Mouse (Mus musculus) forebrain, embryonic 11.5 days (tissue): Measurements from ENCODE around the gene Gnai2. TPM values are rescaled to one million over a fixed set of nuclear protein-coding genes. Genes with fewer than 3 reads are reported as not detected.
A peak's percentile ranks its signal among the peaks of the same experiment; 100 is the strongest.

ENCODE experiments used
- ATAC-seq: fragments of 200-750 bp; cut with Nextera tagmentation; replicated peaks from 2 replicates; pipeline ENCODE4 v1.8.0; 2017; ENCODE audit warnings: moderate TSS enrichment; ENCODE audit not compliant: low FRiP score
- DNase-seq: peaks from one replicate; pipeline ENCODE4 v3.0.0-alpha.2; 2017; ENCODE audit warnings: low spot score
- H3K27ac ChIP-seq: fragments of 300-500 bp; sonication (generic); 2 replicates; pipeline ENCODE4 v1.5.1; 2014; ENCODE audit warnings: low read depth, low read length
- H3K27me3 ChIP-seq: fragments of 300-500 bp; sonication (generic); 2 replicates; pipeline ENCODE4 v1.6.1; 2014; ENCODE audit warnings: mild to moderate bottlenecking, low read length, mixed read lengths; ENCODE audit not compliant: control insufficient read depth, insufficient read depth
- H3K36me3 ChIP-seq: fragments of 300-500 bp; sonication (generic); 2 replicates; pipeline ENCODE4 v1.6.1; 2014; ENCODE audit warnings: mild to moderate bottlenecking, low read length, moderate library complexity, mixed read lengths; ENCODE audit not compliant: control insufficient read depth, insufficient read depth
- H3K4me1 ChIP-seq: fragments of 300-500 bp; sonication (generic); replicated peaks from 2 replicates; pipeline ENCODE4 v1.6.1; 2014; ENCODE audit warnings: low read length, mixed read lengths; ENCODE audit not compliant: control insufficient read depth, insufficient read depth
- H3K4me2 ChIP-seq: fragments of 300-500 bp; sonication (generic); 2 replicates; pipeline ENCODE4 v1.6.1; 2014; ENCODE audit warnings: low read depth, mild to moderate bottlenecking, low read length, moderate library complexity, mixed read lengths; ENCODE audit not compliant: severe bottlenecking
- H3K4me3 ChIP-seq: fragments of 300-500 bp; sonication (generic); 2 replicates; pipeline ENCODE4 v1.5.1; 2014; ENCODE audit warnings: low read depth, low read length
- H3K9ac ChIP-seq: fragments of 300-500 bp; sonication (generic); 2 replicates; pipeline ENCODE4 v1.6.1; 2014; ENCODE audit warnings: low read length
- H3K9me3 ChIP-seq: fragments of 300-500 bp; sonication (generic); 2 replicates; pipeline ENCODE4 v1.6.1; 2016; ENCODE audit warnings: low read length, mixed read lengths; ENCODE audit not compliant: control insufficient read depth
- WGBS: fragments of 180-500 bp; shearing (Covaris S2); extraction: QIAGEN DNeasy Blood & Tissue Kit; methylation state at CpG from one replicate; pipeline ENCODE4 v1.1.7; 2014; 5-methylcytosine and 5-hydroxymethylcytosine counted together
- polyA plus RNA-seq: library from polyadenylated mRNA; unstranded; fragments of >200 nt; fragmentation: Nextera tagmentation; extraction: Ambion mirVana; gene quantifications from 2 replicates; pipeline ENCODE4 v1.2.1, GENCODE M21; 2014

Gnai2 gene
- polyA plus RNA-seq, 1 experiment from 2014 or later: 527 TPM

DNA sequence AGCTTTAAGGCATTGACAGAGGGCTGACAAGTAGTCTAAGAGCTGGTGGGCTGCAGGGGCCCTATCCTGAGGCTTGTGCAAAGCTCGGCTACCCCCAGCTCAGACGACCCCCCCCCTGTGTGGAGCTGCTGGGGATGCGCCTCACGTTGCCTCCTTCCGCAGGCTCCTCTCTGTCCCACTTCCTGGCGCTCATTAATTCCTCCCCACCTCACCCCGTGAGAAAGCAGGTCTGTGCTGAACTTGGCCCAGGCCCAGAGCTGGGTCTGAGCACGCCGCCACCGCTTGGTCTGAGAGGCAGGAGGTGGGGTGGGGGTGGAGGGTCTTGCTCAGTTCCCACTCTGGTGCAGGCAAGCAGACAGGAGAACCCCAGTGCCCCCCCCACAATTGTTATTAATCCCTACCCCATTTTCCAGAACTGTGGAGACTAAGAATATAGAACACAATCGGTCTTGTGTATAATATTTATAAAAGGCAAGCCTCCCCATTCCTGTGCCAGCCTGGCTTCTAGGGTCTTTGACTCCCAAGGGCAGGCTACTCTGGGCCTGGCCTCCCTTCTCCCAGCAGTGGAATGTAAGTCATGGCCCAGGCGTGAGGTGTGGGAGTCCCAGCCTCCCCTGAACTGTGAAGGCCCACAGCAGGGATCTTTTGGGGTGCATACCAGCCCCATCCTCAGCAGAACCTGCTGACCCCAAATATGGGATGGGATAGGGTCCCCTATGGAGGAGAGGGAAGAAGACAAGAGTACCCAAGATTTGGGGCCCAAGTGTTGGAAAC lies 15.7 kb upstream of the Gnai2 start:
- DNase-seq: no peak
- no peaks in the 10 kb centered on the region for H3K36me3 ChIP-seq
- H3K4me2 ChIP-seq: no peak overlapping the region
- no peaks in the 10 kb centered on the region for H3K9me3 ChIP-seq
- 43% methylated on average over 12 of the region's 12 CpGs for WGBS
- H3K27ac ChIP-seq: no peak overlapping the region
- H3K4me1 ChIP-seq: peaks cover 2% of the 10 kb centered on the region; the same call in 1 of the 2 replicates
- H3K27me3 ChIP-seq: no peaks in the 10 kb centered on the region
- no peak overlapping the region for H3K4me3 ChIP-seq
- ATAC-seq: peak; percentile 63; the same call in 1 of the 2 replicates
- no peak overlapping the region for H3K9ac ChIP-seq

DNA sequence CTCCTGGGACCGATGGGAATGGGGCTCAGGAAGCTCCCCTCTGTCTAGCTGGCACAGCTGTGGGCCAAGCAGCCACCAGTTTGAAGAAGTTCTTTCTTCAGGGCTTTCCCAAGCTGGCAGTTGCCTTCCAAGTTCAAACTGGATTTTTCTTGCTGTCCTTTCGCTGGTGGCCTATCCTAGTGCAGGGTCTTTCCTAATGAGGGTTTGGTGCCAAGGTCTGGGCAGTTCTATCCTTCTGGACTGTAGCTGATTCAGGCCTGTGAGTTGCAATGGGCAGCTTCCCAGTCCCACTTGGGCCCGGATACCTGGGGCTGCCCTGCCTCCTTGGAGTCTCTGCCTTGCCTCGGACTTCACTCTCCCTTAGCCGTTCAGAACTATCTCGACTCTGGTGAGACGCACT lies 15.1 kb upstream of the Gnai2 start:
- no peak overlapping the region for H3K27ac ChIP-seq
- H3K36me3 ChIP-seq: no peaks in the 10 kb centered on the region
- ATAC-seq: no peak
- H3K4me2 ChIP-seq: no peak overlapping the region
- H3K4me1 ChIP-seq: peaks cover 2% of the 10 kb centered on the region; the same call in 1 of the 2 replicates
- DNase-seq: no peak
- H3K27me3 ChIP-seq: no peaks in the 10 kb centered on the region
- WGBS: 80% methylated on average over 7 of the region's 7 CpGs
- no peaks in the 10 kb centered on the region for H3K9me3 ChIP-seq
- H3K4me3 ChIP-seq: no peak overlapping the region
- H3K9ac ChIP-seq: no peak overlapping the region

DNA sequence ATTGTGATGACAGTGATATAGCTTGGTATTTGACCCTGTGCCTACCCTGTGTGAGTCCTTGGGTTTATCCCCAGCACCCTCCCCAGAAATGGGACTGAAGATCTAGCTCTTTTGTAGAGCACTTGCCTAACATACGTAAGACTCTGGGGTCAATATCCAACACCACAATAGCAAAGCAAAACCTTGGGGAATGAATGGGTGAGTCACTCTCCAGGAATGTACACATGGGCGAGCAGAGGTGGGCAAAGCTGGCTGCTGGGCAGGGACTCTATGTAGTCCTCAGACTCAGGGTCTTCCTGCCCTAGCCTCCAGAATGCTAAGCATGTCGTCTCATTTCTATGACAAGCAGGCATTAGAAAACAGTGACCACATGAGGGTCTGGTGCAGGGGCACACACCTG lies 13.6 kb upstream of the Gnai2 start:
- DNase-seq: no peak
- no peak for ATAC-seq
- no peak overlapping the region for H3K4me3 ChIP-seq
- H3K36me3 ChIP-seq: no peaks in the 10 kb centered on the region
- WGBS: 65% methylated on average over 3 of the region's 3 CpGs
- no peaks in the 10 kb centered on the region for H3K9me3 ChIP-seq
- H3K9ac ChIP-seq: no peak overlapping the region
- H3K27ac ChIP-seq: no peak overlapping the region
- H3K4me1 ChIP-seq: peaks cover 5% of the 10 kb centered on the region; the same call in 1 of the 2 replicates
- H3K27me3 ChIP-seq: no peaks in the 10 kb centered on the region
- no peak overlapping the region for H3K4me2 ChIP-seq

DNA sequence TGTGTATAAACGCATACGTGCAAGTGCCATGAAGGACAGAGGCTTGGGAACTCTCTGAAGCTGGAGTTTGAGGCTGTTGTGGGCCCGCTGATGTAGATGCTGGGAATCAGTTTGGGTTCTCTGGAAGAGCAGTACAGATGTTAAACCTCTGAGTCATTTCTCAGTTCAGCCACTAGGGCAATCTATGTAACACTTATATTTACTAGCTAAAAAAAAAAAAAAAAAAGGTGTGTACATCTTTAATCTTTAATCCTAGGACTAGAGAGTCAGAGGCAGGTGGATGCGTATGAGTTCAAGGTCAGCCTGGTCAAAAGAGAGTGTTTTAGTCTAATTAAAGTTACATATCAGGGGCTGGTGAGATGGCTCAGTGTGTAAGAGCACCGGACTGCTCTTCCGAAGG lies 11.8 kb upstream of the Gnai2 start:
- no peak for ATAC-seq
- Histone ChIP-seq H3K9me3 (no peaks in the 10 kb centered on the region), H3K9ac (no peak overlapping the region), H3K27ac (no peak overlapping the region), H3K27me3 (no peaks in the 10 kb centered on the region), H3K4me3 (no peak overlapping the region), H3K4me1 (peaks cover 6% of the 10 kb centered on the region; the same call in 1 of the 2 replicates), H3K36me3 (no peaks in the 10 kb centered on the region), H3K4me2 (no peak overlapping the region)
- no peak for DNase-seq
- WGBS: 85% methylated on average over 6 of the region's 6 CpGs

DNA sequence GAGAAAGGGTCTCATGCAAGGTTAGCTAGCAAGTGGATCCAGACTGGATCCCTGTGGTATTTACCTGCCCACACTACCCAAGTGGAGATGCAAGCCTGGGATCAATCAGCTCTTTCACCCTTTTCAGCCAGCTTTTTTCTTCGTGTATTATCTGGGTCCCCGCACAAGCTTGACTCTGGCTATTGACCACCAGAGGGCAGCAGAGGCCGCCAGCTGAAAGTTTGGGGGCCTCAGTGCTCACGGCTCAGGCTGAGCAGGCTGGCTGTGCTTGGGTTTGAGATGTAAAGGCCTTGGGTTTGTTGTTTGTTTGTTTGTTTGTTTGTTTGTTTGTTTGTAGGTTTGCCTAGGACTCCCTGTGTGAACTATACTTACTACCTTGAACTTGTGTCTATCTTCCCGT lies 10.4 kb upstream of the Gnai2 start:
- 10% methylated on average over 5 of the region's 5 CpGs for WGBS
- no peak overlapping the region for H3K27ac ChIP-seq
- H3K4me3 ChIP-seq: no peak overlapping the region
- no peaks in the 10 kb centered on the region for H3K36me3 ChIP-seq
- no peaks in the 10 kb centered on the region for H3K27me3 ChIP-seq
- no peak overlapping the region for H3K4me2 ChIP-seq
- ATAC-seq: peak; percentile 42
- H3K9me3 ChIP-seq: no peaks in the 10 kb centered on the region
- DNase-seq: peak; percentile 93
- no peak overlapping the region; the same call in 1 of the 2 replicates for H3K9ac ChIP-seq
- H3K4me1 ChIP-seq: peaks cover 16% of the 10 kb centered on the region

DNA sequence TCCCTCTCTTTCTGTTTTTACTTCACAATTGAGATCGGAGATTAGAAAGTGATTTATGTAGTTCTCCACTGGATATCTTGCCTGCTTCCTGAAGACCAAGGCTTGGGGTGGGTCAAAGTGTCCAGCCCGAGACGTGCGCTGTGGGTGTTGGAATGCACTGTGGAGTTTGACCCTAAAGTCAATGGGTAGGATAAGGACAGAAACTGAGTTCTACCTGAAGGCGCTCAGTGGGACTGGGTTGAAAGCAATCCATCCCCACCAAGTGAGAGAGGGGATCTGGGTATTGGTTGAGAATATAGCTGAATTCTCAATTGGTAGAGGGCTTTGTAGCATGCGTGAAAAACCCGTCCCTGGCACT lies 10.0 kb upstream of the Gnai2 start:
- DNase-seq: no peak
- Histone ChIP-seq H3K4me3 (no peak overlapping the region), H3K27ac (no peak overlapping the region), H3K4me2 (no peak overlapping the region), H3K4me1 (peaks cover 17% of the 10 kb centered on the region), H3K36me3 (no peaks in the 10 kb centered on the region), H3K27me3 (no peaks in the 10 kb centered on the region), H3K9me3 (no peaks in the 10 kb centered on the region), H3K9ac (peak overlapping the region; percentile 9)
- 58% methylated on average over 7 of the region's 7 CpGs for WGBS
- peak; percentile 13 for ATAC-seq

DNA sequence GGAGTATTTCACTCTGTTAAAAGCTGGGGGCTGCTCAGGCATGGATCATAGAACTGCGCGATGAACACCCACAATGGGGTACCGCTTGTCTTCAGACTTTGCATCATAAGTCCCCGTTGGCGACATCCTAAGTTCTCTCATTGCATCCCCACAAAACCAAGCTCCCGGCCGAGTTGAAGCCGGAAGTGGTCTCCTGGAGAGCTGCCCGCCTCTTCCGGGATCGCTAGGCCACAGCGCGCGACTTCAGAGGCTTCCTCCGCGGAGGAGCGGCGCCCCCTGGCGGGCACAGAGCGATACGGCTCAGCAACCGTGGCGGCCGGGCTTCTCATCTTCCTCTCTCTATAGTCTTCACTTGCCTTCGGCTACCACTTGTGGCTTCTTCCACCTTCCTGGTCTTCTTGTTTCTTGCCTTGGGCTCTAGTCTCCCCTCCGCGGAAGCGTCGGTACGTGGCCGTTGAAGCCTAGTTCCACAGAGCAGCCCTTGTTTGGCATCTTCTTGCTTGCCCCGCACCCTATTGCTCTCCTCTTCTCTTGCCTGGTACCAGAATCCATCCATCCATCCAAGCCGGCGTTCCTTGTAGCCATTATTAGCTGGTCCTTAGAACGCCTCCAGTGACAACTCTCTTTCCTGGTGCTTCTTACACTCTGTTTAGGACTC lies 9.5 kb upstream of the Gnai2 start:
- Histone ChIP-seq H3K4me2 (peak overlapping the region; percentile 58), H3K9me3 (no peaks in the 10 kb centered on the region), H3K27me3 (no peaks in the 10 kb centered on the region), H3K36me3 (no peaks in the 10 kb centered on the region), H3K4me1 (peaks cover 17% of the 10 kb centered on the region), H3K9ac (peak overlapping the region; percentile 63), H3K4me3 (peak overlapping the region; percentile 29), H3K27ac (peak overlapping the region; percentile 43; the same call in 1 of the 2 replicates)
- ATAC-seq (peak; percentile 79), DNase-seq (peak; percentile 97)
- 6% methylated on average over 35 of the region's 35 CpGs for WGBS

DNA sequence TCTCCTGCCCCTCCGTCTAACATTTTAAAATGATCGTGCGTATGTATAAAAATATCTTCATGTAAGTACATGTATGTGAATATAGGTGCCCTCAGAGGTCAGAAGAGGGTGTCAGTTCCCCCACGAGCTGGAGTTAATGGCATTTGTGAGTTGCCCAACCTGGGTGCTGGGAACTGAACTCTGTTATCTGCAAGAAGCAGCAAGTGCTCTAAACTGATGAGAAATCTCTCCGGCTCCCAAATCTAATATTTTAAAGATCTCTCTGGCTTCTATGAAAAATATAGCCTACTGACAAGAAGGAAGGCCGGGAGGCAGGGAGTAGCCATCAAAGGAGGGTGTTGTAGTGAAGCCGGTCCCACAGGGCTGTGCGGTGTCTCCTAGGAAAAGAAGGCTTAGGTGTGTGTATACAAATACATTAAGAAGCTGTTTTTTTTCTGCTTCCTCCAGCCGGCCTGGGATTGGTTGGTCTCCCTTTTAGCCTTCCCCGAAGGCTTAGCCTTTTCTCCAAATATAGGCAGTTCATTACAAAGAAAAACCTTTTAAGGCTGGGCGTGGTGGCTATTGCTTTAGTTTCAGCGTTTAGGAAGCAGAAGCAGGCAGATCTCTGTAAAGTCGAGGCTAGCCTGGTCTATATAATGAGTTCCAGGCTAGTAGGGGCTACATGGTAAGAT lies 8.5 kb upstream of the Gnai2 start:
- Histone ChIP-seq H3K36me3 (no peaks in the 10 kb centered on the region), H3K4me3 (no peak overlapping the region), H3K4me2 (peak overlapping the region; percentile 58; the same call in 1 of the 2 replicates), H3K27ac (no peak overlapping the region; the same call in 1 of the 2 replicates), H3K27me3 (no peaks in the 10 kb centered on the region), H3K9ac (no peak overlapping the region), H3K4me1 (peaks cover 17% of the 10 kb centered on the region), H3K9me3 (no peaks in the 10 kb centered on the region)
- ATAC-seq (no peak), DNase-seq (no peak)
- WGBS: 94% methylated on average over 13 of the region's 13 CpGs
